Mouse (Mus musculus) kidney, postnatal 4 days (tissue): ENCODE data around the gene Msrb3.
"Not testable (repeated sequence)": the region's sequence is repeated elsewhere in the genome, so short reads cannot be mapped to it uniquely, and the experiment has no call there.

Experiments used
- DNase-seq, 2 experiments: peaks; one replicate each; pipeline ENCODE4 v3.0.0; 2021; ENCODE audit warnings: mixed read lengths in 2 of 2

Gene Msrb3

DNA sequence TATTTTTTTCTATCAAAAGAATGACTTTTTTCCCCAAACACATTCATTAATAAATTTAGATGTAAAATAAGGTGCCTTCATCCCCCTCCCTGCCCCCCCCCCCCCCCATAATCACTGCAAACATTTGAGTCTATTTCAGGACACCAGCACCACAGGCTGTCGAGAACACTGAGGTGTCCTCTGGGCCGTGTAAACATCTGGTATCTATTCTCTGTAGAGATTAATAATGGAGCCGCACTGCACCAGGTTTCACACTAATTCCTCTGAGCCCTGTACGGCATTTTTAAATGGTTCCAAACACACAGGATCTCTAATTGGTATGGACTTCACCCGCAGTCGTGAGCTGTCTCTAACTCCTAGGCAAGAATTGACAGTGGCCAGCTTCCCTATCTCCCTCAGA is 97.8 kb downstream of the Msrb3 start:
- no peak for DNase-seq

DNA sequence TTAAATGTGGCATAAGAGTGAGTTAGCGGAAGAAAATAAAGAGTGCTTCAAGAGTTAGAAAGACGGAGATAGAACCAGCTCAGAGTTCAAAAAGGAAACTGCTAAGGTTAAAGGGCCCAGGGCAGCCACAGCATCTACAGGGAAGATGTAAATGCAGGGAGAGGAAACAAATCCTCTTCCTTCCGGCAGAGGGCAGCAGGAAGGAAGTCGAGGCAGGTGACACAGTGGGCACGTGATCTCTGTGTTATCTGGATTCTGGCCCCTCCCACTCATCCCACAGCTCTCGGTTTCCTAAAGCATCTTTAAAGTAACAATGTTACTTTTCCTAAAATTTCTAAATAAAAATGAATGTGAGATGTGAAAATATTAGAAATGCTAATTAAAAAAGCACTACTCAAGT is 99.4 kb downstream of the Msrb3 start:
- DNase-seq = no peak

DNA sequence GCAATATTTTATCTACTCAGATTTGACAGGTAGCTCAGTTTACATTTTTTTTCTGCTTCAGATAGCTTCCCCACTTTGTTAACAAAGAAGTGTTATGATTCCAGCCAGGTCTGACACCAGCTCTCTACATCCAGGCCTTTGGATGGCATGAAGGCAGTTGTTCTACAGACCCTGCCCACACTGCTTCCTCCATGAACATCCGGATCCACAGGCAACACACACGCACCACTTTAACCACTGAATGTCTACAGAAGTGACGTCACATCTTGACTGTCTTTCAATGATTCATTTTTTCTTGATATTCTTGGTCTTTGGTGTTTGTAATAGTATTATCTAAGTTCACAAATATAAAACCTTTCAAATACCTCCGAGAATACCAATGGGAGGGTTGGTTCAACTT is 102.2 kb downstream of the Msrb3 start:
- no peak for DNase-seq

DNA sequence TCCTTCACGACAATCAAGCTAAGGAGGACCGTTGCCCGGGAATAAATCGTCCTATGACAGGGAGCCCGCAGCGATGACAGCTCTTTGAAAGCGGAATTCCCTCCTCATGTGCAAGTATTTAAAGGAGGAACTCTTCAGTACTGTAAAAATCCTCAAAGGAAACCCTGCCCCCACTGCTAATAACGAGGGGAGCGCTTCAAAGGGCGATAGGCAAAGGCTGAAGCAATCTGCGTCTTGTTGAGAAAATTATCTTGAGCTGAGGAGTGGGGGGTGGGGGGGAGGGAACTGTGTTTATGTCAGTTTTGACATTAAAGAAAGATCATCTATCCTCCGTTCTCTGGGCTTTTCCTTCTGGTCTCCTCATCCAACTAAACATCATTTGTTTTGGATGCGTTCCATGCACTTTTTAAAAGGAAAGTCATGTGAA is 104.5 kb downstream of the Msrb3 start:
- peak; percentile 28 to 44 for DNase-seq

DNA sequence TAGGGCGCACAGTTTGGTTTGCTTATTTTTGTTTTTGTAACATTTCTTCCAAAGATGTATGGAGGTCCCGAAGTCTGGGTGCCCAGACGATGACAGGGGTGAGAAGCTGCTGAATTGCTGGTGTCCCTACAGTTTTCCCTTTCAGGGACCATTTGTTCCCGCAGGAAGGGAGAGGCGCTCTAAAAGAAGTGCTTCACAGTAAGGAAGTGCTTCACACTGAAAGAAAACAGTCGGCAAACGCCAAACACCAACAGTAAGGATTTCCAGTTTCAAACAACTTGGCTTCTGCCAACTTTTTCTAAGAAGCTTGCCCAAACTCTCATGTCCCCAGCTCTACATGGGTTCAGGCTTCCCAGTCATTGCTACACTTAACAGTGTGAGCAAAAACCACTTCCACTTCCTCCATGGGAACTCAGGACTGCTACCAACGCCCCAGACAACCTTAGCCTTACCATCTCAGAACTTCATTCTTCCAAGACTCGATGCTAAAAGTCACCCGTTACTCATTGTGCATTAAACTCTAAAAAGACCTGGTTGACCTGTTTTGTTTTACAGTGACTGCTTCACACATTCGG is 106.6 kb downstream of the Msrb3 start:
- DNase-seq = no peak

DNA sequence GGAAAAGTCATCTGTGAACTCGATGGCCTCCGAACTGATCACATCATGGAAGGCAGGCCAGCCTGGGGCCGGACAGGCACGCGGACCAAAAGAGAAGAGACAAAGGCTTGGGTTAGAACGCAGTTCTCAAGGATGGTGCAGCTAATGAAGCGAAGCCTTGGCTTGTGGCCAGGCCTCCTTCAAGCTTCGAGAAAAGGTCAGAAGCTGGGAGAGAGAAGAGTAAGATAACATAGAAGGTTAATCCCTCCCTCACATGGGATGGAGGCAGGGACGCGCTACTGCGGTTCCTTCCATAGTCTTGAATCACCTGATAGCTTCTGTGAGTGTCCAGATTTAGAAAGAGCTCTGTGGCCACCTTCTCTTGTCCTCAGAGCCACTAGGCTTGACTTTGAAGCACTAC is 107.5 kb downstream of the Msrb3 start:
- DNase-seq = no peak

DNA sequence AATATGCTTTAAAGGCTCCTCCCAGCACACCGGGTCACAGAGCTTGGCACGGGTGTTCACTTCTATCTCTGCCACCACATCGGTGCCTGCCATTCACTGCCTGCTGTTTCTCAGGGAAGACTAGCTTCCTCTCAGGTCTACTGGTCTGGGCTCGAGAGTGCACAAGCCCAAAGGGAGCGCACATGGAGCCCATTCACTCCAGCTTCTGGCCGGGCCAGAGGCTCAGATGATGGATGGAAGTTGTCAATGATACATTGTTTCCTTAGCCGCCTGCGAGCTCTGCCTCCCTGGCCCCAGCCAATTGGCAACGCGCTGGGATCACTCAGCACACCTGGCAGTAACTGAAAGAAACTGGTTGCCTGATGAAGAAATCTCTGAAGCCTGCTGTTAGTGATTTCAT is 111.7 kb downstream of the Msrb3 start:
- DNase-seq = no peak

DNA sequence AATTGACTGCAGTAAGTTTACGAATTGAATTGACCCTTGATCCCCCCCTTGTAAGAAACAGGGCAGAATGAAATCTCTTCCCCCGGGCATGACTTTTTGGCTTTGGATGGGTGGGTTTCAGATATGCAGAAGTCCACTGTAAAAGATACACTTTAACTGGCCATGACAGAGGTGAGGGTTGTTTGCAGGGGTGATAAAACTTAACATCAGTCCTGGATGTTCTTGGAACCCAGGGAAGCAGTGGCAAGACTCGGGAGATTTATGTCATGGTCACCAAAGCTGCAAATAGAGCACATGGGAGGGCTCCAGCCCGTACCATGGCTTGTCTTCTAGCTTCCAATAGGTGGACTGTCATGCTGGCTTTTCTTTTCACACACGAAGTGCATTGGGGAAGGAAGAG is 114.4 kb downstream of the Msrb3 start:
- DNase-seq = no peak

DNA sequence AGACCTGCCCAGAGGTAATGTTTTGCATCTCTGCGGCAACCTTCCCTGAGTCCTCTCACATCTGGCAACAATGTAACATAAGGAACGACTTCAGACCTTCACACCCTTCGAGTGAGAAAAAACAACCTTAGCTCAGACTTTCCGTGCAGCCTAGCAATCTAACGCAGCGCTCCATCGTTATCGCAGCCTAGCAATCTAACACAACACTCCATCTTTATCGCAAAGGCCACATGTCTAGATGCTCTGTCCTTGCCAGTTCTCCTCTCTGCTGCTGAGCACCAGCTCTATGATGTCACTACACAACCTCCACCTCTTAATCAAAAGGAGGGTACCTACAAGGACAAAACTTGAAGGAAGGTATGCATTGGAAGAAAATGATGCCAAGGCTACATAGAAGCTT is 115.5 kb downstream of the Msrb3 start:
- no peak for DNase-seq

DNA sequence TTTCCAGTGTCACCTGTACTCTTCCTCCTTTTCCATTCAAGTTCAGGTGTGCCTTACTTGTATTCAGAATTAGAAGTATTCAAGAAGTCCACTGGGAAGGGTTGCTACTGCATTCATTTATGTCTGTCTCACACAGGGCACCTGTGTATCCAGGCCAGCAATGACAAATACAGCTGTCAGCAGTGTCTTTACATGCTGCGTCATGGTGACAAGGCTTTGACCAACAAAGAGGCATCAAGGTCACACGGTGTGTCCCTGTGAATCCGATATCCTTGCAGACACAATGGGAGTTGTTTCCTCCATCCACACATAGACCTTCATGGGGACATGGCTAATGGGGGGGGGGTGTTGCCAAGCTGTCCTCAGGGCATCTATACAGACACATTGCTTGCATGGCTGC is 121.4 kb downstream of the Msrb3 start:
- DNase-seq = no peak

DNA sequence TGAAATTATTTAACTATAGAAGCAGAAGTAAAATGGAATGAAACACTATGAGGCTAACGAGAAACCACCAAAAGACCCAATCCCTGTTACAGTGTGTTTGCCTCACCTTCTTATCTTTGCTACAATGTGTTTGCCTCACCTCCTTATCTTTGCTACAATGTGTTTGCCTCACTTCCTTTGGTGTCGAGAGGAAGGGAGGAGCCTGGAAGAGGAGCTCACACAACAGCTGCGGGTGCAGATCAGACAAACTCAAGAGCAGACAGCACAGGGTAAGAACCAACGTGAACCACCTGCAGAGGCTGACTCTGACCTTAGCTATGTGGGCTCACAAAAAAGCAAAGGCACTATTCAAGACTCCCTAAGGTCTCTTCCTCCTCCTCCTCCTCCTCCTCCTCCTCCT is 123.5 kb downstream of the Msrb3 start:
- DNase-seq = no peak

DNA sequence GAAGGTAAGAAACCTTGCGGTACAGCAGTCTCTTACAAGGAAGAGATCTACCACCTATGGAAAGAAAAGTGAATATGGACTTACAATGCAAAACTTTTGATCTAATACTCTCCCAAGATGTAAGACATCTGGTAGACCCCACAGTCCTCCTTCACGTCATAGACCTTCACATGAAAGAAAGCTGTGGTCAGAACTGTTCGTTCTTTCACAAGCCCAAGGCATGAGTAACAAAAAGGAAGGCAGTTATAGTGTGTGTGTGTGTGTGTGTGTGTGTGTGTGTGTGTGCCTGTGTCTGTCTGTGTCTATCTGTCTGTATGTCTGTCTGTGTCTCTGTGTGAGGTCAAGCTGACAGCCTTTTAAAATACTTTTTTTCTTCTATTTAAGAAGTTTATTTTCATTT is 131.5 kb downstream of the Msrb3 start:
- DNase-seq = no peak

DNA sequence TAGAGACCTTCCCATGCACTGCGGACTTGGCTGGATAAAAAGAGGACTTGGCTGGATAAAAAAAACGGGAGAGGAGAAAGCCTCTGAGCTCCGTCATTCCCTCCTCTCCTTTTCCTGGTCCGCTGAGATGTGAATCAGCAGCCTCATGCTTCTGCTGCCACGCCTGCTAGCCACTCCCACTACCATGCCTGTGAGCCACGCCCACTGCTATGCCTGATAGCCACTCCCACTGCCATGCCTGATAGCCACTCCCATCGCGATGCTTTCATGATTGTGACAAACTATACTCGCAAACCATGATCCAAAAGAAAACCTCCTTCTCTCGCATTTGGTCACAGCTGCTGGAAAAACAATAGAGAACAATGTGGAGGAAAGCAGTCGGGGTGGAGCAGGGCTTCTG is 133.5 kb downstream of the Msrb3 start:
- DNase-seq = no peak

DNA sequence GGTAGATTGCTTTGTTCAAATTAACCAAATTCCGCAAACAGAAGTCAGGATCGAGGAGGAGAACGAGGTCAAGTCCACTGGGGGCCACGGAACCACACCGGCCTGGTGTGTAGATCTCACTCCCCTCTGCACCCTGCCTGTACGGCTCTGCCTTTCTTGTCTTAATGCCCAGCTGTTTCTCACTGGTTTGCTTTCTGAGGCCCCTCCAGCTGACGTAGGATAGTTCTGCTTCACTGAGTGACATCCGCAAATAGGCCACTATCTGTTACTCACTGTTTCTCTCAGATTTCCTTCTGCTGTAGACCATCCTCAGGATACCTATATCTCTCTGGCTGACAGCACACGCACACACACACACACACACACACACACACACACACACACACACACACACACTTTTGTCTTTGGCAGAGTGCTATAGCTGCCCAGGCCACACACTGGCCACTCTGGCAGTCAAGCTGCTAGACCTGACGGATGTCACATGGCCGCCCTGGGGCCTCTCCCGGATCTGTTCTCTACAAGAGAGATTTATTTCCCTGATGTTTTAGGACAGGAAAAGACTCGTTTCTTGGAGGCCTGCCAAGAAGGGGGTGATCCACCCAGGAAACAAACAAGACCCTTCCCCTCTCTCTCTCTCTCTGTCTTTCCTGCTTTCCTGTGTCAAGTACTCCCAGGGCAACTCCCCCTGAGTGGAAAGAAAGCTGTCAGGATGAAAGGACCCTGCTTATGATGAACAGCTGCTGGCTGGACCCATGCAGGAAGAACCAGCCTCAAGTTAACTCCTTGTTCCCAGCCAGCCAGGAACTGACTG is 135.0 kb downstream of the Msrb3 start:
- peak; percentile 78 to 88 for DNase-seq

DNA sequence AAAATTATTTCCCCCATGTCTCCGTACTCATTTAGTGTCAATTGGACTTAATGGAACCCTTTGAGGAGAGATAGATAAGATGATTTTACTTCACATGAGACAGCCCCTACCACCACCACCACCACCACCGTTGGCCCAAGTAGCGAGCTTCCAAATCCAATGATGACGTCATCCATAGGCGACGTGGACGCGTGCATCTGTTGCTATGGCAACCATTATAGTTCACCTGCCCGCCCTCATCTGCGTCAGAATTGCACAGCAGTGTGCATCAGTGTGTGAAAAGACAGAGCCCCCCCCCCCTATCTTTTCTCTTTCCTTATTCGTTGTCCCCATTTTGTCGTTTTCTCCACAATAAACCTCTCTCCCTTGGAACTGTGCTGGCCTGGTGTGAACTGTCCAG is 135.9 kb downstream of the Msrb3 start:
- no peak for DNase-seq

DNA sequence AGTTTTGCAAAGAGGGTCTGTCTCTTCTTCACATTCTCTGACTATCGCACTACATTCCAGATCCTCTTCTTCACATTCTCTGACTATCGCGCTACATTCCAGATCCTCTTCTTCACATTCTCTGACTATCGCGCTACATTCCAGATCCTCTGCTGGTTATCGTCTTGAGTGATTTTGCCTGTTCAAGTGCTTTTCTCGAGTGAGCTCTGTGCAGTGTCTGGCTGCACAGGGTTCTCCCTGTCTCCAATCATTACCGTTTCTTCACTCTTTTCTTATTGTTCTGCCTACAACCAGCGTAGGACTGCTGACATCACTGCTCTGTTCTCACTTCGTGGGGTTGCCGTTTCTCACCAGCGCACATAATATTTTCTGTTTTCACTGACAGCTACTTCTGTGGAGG is 138.2 kb downstream of the Msrb3 start:
- DNase-seq = no peak

DNA sequence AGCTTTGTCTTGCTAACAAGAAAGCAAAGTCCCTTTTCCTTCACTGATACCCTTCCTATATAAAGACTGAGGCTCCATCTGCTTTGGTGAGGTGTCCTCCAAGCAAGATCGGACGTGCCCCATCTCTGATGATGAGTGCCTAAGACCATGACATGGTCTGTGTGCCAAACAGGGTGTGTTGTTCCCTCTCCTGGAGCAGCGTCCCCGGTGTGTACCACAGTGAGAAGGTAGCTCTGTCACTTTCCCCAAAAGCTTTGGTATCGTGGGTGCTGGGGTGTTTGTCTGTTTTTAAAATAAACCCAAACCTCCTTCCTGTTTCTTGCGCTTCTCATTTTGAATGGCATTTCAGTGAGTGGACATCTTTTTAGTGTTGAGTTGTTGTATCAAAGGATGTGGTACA is 139.0 kb downstream of the Msrb3 start:
- DNase-seq = no peak

DNA sequence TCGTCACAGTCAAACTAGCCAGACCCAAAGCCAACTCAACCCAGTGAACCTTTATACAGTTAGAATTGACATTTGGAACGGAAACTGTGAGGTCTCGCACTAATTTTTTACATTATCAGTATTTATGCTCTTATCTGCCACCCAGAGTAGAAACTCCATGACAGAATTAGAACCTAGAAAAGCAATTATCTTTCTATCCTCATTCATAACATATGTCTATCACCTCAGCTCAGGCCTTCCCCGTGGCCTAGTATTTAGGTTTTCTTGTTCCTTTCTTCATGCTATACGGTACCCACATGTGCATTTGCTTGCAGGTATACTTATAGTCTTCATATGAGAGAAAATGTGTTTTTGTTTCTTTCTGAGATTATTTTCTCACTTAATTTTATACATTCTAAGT is 146.4 kb downstream of the Msrb3 start:
- DNase-seq = no peak

DNA sequence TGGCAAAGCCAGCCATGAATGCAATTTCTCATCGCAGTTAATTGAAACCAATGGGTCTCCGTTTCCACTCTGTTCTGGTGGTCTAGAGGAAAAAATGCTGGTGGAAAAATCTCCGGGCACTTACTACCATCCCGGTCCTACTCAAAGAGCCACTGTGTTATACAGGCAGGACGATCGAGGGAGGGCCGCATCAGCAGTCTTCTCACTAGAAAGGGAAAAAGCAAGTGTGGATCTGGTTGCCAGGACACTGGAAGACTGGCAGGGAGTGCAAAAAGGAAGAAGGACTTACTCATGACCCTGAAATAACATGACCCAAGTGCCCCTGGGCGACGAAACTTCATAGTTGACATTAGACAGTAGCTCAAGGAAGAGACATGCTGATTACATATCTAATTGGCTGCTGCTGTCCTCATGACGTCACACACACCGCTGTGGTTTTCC is 147.1 kb downstream of the Msrb3 start:
- peak in 1 of 2 experiments; percentile 19 for DNase-seq

DNA sequence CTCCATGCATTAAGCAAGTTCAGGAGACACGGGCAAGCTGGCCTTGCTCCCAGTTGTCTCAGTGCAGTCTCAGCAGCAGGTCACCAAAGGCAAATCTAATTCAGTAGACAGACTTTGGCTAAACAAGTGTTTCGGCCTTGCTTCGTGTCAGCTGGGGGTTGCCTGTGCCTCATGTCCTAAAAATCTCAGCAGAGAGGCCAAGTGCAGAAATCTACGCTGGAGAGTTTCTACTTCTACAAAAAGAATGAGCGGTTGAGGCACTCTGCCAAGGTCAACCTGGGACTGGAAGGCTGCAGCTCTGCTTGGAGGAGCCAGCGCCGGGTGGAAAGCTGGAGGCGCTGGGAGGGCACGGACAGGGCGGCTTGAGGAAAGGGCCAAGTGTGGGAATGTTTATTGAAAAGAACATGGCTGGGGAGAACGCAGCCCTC is 147.6 kb downstream of the Msrb3 start:
- DNase-seq = peak; percentile 75 to 83

DNA sequence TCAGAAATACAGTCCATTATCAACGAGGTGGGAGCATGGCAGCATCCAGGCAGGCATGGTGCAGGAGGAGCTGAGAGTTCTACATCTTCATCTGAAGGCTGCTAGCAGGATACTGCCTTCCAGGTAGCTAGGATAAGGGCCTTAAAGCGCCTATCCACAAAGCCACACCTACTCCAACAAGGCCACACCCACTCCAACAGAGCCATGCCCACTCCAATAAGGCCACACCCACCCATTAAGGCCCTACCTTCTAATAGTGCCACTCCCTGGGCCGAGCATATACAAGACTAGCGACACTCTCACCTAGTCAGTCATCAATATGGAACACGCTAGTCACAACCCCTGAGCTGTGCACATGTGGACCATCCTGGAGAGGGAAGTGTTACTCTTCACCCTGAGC is 149.3 kb downstream of the Msrb3 start:
- DNase-seq = not testable (repeated sequence)

DNA sequence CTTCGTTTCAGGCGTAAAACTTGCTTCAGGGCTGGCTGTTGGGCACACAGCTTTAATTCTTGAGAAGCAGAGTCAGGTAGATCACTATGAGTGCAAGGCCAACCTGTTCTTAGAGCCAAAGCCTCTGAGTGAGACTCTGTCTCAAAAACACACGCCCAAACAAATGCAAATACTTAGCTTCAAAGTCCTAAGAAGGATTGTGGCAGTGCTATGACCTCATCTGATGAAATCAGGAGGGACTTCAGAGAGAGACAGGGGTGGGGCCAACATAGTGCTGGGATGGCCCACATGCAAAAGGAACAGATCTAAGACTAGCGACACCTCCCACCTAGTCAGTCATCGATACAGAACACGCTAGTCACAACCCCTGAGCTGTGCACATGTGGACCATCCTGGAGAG is 150.7 kb downstream of the Msrb3 start:
- no peak for DNase-seq

DNA sequence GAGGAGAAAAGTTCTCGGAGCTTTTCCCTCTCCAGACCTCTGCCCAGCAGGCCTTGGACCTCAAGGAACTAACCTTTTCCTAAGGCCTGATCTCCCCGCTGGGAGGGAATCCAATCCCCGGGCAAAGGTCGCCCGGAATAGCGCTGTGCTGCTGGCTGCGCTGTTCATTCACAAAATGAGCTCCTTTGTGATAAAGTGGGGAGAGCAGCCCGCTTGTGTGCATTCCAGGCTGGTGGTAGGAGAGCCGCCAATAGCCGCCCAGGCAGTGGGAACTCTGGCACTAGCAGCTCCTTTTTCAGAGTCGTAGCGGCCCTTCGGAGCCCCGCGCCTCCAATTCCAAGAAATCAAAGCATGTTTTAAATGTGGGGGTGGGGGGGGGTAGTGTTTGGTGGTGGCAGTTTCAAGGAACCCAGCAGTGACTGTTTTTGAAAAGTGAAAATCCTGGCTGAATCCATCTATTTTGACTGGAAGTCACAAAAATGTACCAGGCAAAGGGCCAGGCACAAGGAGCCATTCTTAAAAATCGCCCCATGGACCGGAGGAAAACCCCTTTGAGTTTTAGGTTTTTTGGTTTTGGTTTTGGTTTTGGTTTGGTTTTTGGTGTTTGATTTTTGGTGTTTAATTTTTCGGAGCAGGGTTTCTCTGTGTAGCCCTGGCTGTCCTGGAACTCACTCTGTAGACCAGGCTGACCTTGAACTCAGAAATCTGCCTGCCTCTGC is 153.6 kb downstream of the Msrb3 start:
- peak; percentile 81 to 88 for DNase-seq
